Mouse (Mus musculus): ENCODE measurements at regions not wholly inside any gene's neighbourhood (a gene's known extent, or its start where the extent isn't known, plus 50 kb on each side); places are given as distances from the start of the nearest gene placed in this dataset.

DNA sequence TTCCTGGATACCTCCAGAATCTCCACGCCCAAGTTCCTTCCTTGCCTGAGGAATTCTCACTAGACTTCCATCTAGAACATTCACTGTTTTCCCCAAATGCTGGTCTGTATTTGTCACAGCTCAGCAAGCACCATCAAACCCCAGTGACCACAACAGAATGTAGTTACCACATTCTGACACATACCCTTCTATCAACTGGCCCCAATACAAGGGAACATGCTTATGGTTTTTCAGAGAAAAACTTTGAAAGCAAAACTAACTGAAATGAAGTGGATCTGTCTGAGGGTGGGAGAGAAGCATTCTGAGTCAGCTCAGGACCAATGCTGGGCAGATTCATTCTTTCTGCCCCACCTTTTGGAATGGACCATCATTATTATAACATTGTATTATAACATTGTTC lies 110.9 kb upstream of the Tbl1xr1 start:
- H3K27ac ChIP-seq (ENCODE audit: poor library complexity, severe bottlenecking) = no peak overlapping the region
- no peak overlapping the region for H3K4me2 ChIP-seq
- H3K4me1 ChIP-seq (replicated peaks) = peaks cover 45% of the 10 kb centered on the region
- no peak overlapping the region for H3K9ac ChIP-seq
- no peaks in the 10 kb centered on the region for H3K27me3 ChIP-seq (replicated peaks)
- H3K4me3 ChIP-seq = no peak overlapping the region
- no peak for ATAC-seq (ENCODE audit: insufficient number of reproducible peaks, low FRiP score)
- H3K9me3 ChIP-seq (replicated peaks) = no peaks in the 10 kb centered on the region
- H3K36me3 ChIP-seq = no peaks in the 10 kb centered on the region
- WGBS = 84% methylated on average over 1 of the region's 1 CpGs

DNA sequence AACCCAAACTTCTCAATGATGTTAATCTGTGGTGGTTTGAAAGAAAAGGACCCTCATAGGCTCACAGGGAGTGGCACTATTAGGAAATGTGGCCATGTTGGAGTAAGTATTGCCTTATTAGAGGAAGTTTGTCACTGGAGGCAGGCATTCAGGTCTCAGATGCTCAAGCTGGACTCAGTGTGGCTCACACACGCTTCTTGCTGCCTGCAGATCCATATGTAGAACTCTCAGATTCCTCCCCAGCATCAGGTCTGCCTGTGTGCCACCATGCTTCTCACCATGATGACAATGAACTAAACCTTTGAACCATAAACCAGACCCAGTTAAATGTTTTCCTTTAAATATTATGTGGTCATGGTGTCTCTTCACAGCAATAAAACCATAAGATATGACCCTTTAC lies 104.7 kb upstream of the Tbl1xr1 start:
- WGBS = 85% methylated on average over 1 of the region's 1 CpGs
- Histone ChIP-seq H3K4me2 (no peak overlapping the region), H3K9ac (no peak overlapping the region), H3K9me3 (replicated peaks) (no peaks in the 10 kb centered on the region), H3K4me1 (replicated peaks) (peaks cover 33% of the 10 kb centered on the region), H3K27me3 (replicated peaks) (no peaks in the 10 kb centered on the region), H3K36me3 (no peaks in the 10 kb centered on the region), H3K4me3 (no peak overlapping the region), H3K27ac (ENCODE audit: poor library complexity, severe bottlenecking) (no peak overlapping the region)
- ATAC-seq (ENCODE audit: insufficient number of reproducible peaks, low FRiP score) = no peak

DNA sequence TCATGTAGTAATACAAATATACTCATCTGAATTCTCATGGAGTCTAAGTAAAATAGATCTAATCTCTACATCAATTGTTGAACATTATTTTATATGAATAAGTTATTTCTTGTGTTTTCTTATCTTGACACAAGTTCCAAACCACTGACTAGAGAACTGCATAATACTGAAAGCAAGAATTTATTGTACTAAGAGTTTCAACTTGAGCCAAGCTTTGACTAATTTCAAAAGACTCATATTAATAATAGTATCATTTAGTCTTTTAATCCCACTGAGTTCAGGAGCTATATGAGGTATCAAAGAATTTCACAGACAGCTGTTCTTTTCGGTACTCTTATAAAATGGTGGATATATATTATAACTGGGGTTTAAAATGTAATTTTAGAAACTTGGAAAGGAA lies 103.3 kb upstream of the Tbl1xr1 start:
- no peaks in the 10 kb centered on the region for H3K27me3 ChIP-seq (replicated peaks)
- ATAC-seq (ENCODE audit: insufficient number of reproducible peaks, low FRiP score) = no peak
- H3K36me3 ChIP-seq = no peaks in the 10 kb centered on the region
- no peak overlapping the region for H3K4me2 ChIP-seq
- H3K9me3 ChIP-seq (replicated peaks) = no peaks in the 10 kb centered on the region
- H3K27ac ChIP-seq (ENCODE audit: poor library complexity, severe bottlenecking) = no peak overlapping the region
- H3K4me3 ChIP-seq = no peak overlapping the region
- peaks cover 33% of the 10 kb centered on the region for H3K4me1 ChIP-seq (replicated peaks)
- H3K9ac ChIP-seq = no peak overlapping the region
- WGBS = 82% methylated on average over 1 of the region's 1 CpGs

DNA sequence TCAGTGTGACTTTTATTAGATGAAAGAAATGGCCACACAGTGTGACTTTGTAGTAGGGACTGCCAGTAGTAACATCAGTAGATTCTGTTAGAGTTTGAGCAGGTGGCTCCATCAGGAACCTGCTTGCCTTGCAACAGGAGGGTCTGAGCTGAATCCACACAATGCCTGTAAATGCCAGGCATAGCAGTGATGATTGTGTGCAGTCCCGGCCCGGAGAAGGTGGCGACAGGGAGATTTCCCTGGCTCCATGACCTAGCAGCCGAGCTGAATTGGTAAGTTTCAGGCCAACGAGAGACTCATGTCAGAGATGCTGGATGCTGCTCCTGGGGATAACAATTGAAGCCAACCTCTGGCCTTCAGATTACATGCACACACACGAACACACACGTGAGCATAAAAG lies 102.8 kb upstream of the Tbl1xr1 start:
- WGBS = 31% methylated on average over 7 of the region's 7 CpGs
- Histone ChIP-seq H3K4me2 (no peak overlapping the region), H3K9me3 (replicated peaks) (no peaks in the 10 kb centered on the region), H3K27ac (ENCODE audit: poor library complexity, severe bottlenecking) (peak overlapping the region; percentile 62; the same call in 1 of the 2 replicates), H3K4me3 (no peak overlapping the region), H3K9ac (no peak overlapping the region), H3K4me1 (replicated peaks) (peaks cover 33% of the 10 kb centered on the region), H3K36me3 (no peaks in the 10 kb centered on the region), H3K27me3 (replicated peaks) (no peaks in the 10 kb centered on the region)
- peak; percentile 42; the same call in 1 of the 2 replicates for ATAC-seq (ENCODE audit: insufficient number of reproducible peaks, low FRiP score)

DNA sequence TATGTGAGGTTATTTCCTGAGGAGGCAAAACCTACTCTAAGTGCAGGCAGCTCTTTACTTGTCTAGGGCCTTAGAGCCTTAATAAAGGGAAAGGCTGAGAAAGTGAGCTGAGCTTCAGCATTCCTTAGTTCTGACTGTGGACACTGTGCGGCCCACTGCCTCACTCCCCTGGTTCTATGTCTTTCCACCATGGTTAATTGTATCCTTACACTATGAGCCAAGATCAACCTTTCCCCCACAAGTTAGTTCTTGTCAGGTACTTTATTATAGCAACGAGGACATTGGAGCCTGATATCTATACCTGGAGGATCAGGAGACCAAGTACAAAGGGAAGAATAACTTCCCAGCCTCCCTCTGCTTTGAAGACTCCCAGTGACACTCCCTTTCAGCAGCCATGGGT lies 101.7 kb upstream of the Tbl1xr1 start:
- 74% methylated on average over 2 of the region's 2 CpGs for WGBS
- no peak overlapping the region for H3K27ac ChIP-seq (ENCODE audit: poor library complexity, severe bottlenecking)
- no peaks in the 10 kb centered on the region for H3K27me3 ChIP-seq (replicated peaks)
- H3K9me3 ChIP-seq (replicated peaks) = no peaks in the 10 kb centered on the region
- H3K4me3 ChIP-seq = no peak overlapping the region
- H3K9ac ChIP-seq = no peak overlapping the region
- no peak for ATAC-seq (ENCODE audit: insufficient number of reproducible peaks, low FRiP score)
- no peak overlapping the region for H3K4me2 ChIP-seq
- peaks cover 27% of the 10 kb centered on the region for H3K4me1 ChIP-seq (replicated peaks)
- H3K36me3 ChIP-seq = no peaks in the 10 kb centered on the region

DNA sequence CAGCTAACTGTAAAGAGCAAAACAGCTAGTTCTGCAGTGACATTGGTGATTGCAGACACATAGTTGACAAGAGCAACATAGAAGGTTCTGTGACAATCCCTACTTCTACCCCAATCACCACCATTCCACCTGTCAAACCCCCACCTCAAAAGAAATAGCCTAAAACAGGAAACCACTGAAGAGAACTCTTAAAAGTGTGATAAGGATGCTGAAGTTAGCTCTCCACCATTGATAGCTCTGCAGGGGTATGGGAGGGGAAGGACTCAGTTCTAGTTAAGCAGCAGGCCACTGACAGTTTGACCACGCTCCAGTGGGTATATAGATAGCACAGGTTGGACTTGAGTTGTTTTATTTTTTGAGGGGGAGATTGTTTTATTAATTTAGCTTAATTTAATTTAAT lies 98.7 kb upstream of the Tbl1xr1 start:
- Histone ChIP-seq H3K9ac (no peak overlapping the region), H3K4me2 (no peak overlapping the region), H3K27ac (ENCODE audit: poor library complexity, severe bottlenecking) (no peak overlapping the region), H3K4me3 (no peak overlapping the region), H3K4me1 (replicated peaks) (peaks cover 18% of the 10 kb centered on the region), H3K9me3 (replicated peaks) (peaks cover 7% of the 10 kb centered on the region), H3K27me3 (replicated peaks) (no peaks in the 10 kb centered on the region), H3K36me3 (no peaks in the 10 kb centered on the region)
- ATAC-seq (ENCODE audit: insufficient number of reproducible peaks, low FRiP score) = no peak
- WGBS = 28% methylated on average over 1 of the region's 1 CpGs

DNA sequence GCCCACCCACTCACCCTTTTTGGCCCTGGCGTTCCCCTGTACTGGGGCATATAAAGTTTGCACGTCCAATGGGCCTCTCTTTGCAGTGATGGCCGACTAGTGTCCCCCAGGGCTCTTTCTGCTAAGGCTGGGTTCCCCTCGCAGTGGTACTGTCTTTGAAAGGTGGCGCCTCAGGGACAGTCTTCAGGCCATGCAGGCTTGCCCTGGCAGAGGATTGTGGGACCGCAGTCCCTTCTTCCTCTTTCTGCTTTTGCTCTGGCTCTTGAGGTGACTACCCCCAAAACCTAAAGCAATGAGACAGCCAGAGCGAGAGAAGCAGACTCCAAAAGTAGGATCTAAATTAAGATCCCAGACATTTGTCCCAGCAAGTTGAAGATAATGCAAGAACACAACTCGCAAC lies 93.5 kb upstream of the Tbl1xr1 start:
- H3K4me2 ChIP-seq = no peak overlapping the region

DNA sequence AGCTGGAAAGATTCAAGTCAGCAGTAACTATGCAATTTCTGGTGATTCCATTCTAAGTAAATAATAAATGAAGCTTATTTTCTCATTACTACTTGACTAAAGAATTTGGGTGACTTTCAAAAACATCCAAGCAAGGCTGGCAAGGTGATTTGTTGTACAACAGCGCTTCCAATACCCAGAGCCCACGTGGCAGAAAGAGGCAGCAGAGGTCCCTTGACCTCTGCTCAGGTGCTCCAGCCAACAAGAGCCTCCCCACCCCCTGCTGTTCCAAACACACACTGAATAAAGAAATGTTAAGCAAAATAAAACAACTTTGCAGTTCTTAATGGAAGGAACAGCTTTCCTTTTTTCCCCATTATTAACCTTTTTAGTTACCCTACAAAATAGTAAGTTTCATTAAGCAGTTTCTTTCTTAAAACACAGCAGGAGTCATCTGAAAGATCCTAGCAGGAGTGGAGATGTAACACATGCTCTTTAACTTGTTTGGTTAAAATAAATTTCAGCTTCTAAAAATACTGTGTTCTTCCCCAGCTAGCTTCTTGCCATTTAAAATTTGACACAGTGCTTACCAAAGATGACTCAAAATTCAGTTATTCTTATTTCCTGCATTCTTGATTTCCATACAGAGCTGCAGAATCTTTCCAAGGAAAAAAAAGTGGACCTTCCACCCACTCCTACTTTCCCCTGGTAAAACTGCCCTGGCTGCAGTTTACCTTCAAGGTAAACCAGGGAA lies 92.3 kb upstream of the Tbl1xr1 start:
- H3K4me2 ChIP-seq = no peak overlapping the region
- no peaks in the 10 kb centered on the region for H3K4me1 ChIP-seq (replicated peaks)
- H3K4me3 ChIP-seq = no peak overlapping the region
- H3K9ac ChIP-seq = no peak overlapping the region
- no peak overlapping the region for H3K27ac ChIP-seq (ENCODE audit: poor library complexity, severe bottlenecking)
- H3K36me3 ChIP-seq = no peaks in the 10 kb centered on the region
- no peak for ATAC-seq (ENCODE audit: insufficient number of reproducible peaks, low FRiP score)
- H3K27me3 ChIP-seq (replicated peaks) = no peaks in the 10 kb centered on the region
- 49% methylated on average over 2 of the region's 2 CpGs for WGBS
- peaks cover 7% of the 10 kb centered on the region for H3K9me3 ChIP-seq (replicated peaks)

More for the DNA sequence above, 93.5 kb upstream of the Tbl1xr1 start:
- no peak overlapping the region for H3K27ac ChIP-seq (ENCODE audit: poor library complexity, severe bottlenecking)
- no peaks in the 10 kb centered on the region for H3K27me3 ChIP-seq (replicated peaks)
- no peaks in the 10 kb centered on the region for H3K4me1 ChIP-seq (replicated peaks)
- H3K9ac ChIP-seq = no peak overlapping the region
- ATAC-seq (ENCODE audit: insufficient number of reproducible peaks, low FRiP score) = no peak
- 73% methylated on average over 8 of the region's 8 CpGs for WGBS
- H3K9me3 ChIP-seq (replicated peaks) = peaks cover 7% of the 10 kb centered on the region
- no peaks in the 10 kb centered on the region for H3K36me3 ChIP-seq
- H3K4me3 ChIP-seq = no peak overlapping the region

DNA sequence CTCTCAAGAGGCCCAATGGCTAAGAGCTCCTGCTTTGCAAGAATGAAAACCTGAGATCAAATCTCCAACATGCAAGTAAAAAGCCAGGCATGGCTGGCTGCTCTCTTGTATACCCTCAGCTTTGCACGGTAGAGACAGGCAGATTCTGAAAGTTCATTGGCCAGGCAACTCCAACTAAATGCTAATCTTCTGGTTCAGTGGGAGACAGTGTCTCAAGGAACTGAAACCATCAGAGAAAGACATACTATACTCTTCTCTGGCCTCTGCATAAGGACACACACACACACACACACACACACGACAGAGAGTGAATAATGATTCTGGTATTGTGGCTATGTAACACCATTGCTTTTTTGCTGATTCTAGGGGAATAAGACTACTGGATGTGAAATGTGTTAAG lies 91.6 kb upstream of the Tbl1xr1 start:
- no peak for ATAC-seq (ENCODE audit: insufficient number of reproducible peaks, low FRiP score)
- no peaks in the 10 kb centered on the region for H3K4me1 ChIP-seq (replicated peaks)
- no peak overlapping the region for H3K4me2 ChIP-seq
- H3K9ac ChIP-seq = no peak overlapping the region
- H3K9me3 ChIP-seq (replicated peaks) = peaks cover 7% of the 10 kb centered on the region
- H3K4me3 ChIP-seq = no peak overlapping the region
- WGBS = 73% methylated on average over 2 of the region's 2 CpGs
- no peaks in the 10 kb centered on the region for H3K27me3 ChIP-seq (replicated peaks)
- H3K36me3 ChIP-seq = no peaks in the 10 kb centered on the region
- no peak overlapping the region for H3K27ac ChIP-seq (ENCODE audit: poor library complexity, severe bottlenecking)

DNA sequence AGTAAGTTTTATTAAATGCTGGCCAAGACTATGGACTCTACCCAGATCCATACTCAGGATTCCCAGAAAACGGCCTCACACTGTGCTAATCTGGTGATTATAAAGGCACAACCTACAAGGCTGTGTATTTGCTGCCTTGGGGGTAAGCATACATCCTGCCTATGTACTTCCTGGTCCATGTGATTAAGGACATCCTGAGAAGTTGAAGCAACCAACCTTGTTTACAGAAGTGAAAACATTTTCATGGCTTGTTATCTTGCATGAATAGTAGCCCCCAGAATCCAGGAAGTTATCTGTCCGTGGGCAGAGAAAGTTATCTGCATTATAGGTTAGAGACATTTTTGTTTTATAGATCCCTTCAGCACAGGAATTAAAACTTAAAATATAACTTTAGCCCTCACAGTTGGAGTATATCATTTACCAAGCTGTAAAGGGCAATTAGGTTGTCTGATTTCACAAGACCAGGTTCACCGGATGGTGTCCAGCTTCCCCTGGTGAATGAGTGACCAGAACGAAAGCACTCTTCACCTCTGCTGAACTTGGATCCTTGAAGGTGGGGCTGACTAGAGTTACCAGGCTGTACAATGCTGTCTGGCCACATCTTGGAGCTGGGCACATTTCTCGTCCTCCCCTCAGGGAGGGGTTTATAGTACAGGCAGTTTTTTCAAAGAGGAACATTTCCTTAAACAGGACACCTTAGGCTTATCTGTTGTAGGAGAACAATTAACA lies 90.1 kb upstream of the Tbl1xr1 start:
- Histone ChIP-seq H3K36me3 (no peaks in the 10 kb centered on the region), H3K4me1 (replicated peaks) (no peaks in the 10 kb centered on the region), H3K4me2 (no peak overlapping the region), H3K4me3 (no peak overlapping the region), H3K27me3 (replicated peaks) (no peaks in the 10 kb centered on the region), H3K27ac (ENCODE audit: poor library complexity, severe bottlenecking) (no peak overlapping the region), H3K9me3 (replicated peaks) (peaks cover 4% of the 10 kb centered on the region), H3K9ac (no peak overlapping the region)
- no peak for ATAC-seq (ENCODE audit: insufficient number of reproducible peaks, low FRiP score)
- 66% methylated on average over 5 of the region's 5 CpGs for WGBS

DNA sequence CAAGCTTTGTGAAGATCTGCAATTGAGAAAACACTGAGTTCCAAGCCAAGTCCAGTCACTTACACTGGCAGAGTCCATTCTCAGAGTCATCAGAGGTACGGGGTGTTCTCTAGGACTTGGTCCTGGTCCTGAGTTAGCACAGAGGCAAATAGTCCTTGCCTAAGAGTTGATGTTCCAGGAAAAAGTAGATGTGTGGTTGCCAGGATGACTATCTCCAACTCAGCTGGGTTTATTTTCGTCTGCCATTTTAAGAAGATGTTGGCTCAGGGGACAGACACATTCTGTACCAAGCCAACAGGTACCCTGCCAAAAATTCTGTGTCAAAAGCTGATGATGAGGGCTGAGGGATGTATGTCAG lies 89.6 kb upstream of the Tbl1xr1 start:
- H3K4me2 ChIP-seq = no peak overlapping the region
- H3K4me3 ChIP-seq = no peak overlapping the region
- no peak for ATAC-seq (ENCODE audit: insufficient number of reproducible peaks, low FRiP score)
- WGBS = 81% methylated on average over 2 of the region's 2 CpGs
- no peaks in the 10 kb centered on the region for H3K36me3 ChIP-seq
- no peak overlapping the region for H3K9ac ChIP-seq
- no peaks in the 10 kb centered on the region for H3K4me1 ChIP-seq (replicated peaks)
- H3K27ac ChIP-seq (ENCODE audit: poor library complexity, severe bottlenecking) = no peak overlapping the region
- no peaks in the 10 kb centered on the region for H3K27me3 ChIP-seq (replicated peaks)
- H3K9me3 ChIP-seq (replicated peaks) = no peaks in the 10 kb centered on the region
